Mouse (Mus musculus) E14TG2a.4 (cell line): ENCODE data around the gene Nenf.

Experiments
- CTCF ChIP-seq: conservative IDR thresholded peaks from 2 replicates; pipeline ENCODE4 v1.5.1; 2014; ENCODE audit warnings: low read length
- NANOG ChIP-seq: IDR thresholded peaks from 2 replicates; pipeline ENCODE4 v1.6.1; 2014; ENCODE audit warnings: borderline replicate concordance, low read length, mixed read lengths
- POU5F1 ChIP-seq: IDR thresholded peaks from 2 replicates; pipeline ENCODE4 v1.6.1; 2014; ENCODE audit warnings: low read length, borderline replicate concordance

- no peak for TF ChIP-seq CTCF
- no peak for TF ChIP-seq NANOG
- no peak for TF ChIP-seq POU5F1
Observed at GRCm38 (mm10) chr1:191267162-191267561, 50.8 kb downstream of the Nenf start.
